Mouse (Mus musculus) neural tube, embryonic 11.5 days (tissue): ENCODE measurements around the gene Slc2a9. TPM values are rescaled to one million over a fixed set of nuclear protein-coding genes. Genes with fewer than 3 reads are reported as not detected.

Experiments
- ATAC-seq: fragments of 200-750 bp; cut with Nextera tagmentation; 2 replicates; pipeline ENCODE4 v1.8.0; 2017; ENCODE audit warnings: moderate number of reproducible peaks, mild to moderate bottlenecking, moderate TSS enrichment, moderate library complexity; ENCODE audit not compliant: insufficient read depth, low FRiP score, low TSS enrichment
- DNase-seq: peaks from one replicate; pipeline ENCODE4 v3.0.0-alpha.2; 2015; ENCODE audit warnings: low spot score
- H3K27ac ChIP-seq: fragments of 300-500 bp; sonication (generic); 2 replicates; pipeline ENCODE4 v1.5.1; 2014; ENCODE audit warnings: low read depth, mild to moderate bottlenecking, low read length
- H3K27me3 ChIP-seq: fragments of 300-500 bp; sonication (generic); 2 replicates; pipeline ENCODE4 v1.6.1; 2014; ENCODE audit warnings: mild to moderate bottlenecking, low read length, mixed read lengths; ENCODE audit not compliant: control insufficient read depth, insufficient read depth
- H3K36me3 ChIP-seq: fragments of 300-500 bp; sonication (generic); 2 replicates; pipeline ENCODE4 v1.6.1; 2014; ENCODE audit warnings: mild to moderate bottlenecking, low read length, moderate library complexity, mixed read lengths; ENCODE audit not compliant: control insufficient read depth, insufficient read depth
- H3K4me1 ChIP-seq: fragments of 300-500 bp; sonication (generic); 2 replicates; pipeline ENCODE4 v1.6.1; 2014; ENCODE audit warnings: low read length, mixed read lengths; ENCODE audit not compliant: control insufficient read depth, insufficient read depth
- H3K4me2 ChIP-seq: fragments of 300-500 bp; sonication (generic); 2 replicates; pipeline ENCODE4 v1.6.1; 2014; ENCODE audit warnings: low read depth, mild to moderate bottlenecking, moderate library complexity
- H3K4me3 ChIP-seq: fragments of 300-500 bp; sonication (generic); 2 replicates; pipeline ENCODE4 v1.5.1; 2014; ENCODE audit warnings: low read depth, low read length
- H3K9ac ChIP-seq: fragments of 300-500 bp; sonication (generic); 2 replicates; pipeline ENCODE4 v1.6.1; 2014; ENCODE audit warnings: mild to moderate bottlenecking, low read length
- H3K9me3 ChIP-seq: fragments of 300-500 bp; sonication (generic); 2 replicates; pipeline ENCODE4 v1.6.1; 2016; ENCODE audit warnings: low read length; ENCODE audit not compliant: control insufficient read depth
- WGBS: fragments of 180-500 bp; shearing (Covaris S2); extraction: QIAGEN DNeasy Blood & Tissue Kit; methylation state at CpG from one replicate; pipeline ENCODE4 v1.1.7; 2014; 5-methylcytosine and 5-hydroxymethylcytosine counted together
- polyA plus RNA-seq: library from polyadenylated mRNA; unstranded; fragments of >200 nt; fragmentation: Nextera tagmentation; extraction: Ambion mirVana; gene quantifications from 2 replicates; pipeline ENCODE4 v1.2.1, GENCODE M21; 2014

Gene Slc2a9
- polyA plus RNA-seq, 1 experiment from 2014 or later, result 0.77 TPM

DNA sequence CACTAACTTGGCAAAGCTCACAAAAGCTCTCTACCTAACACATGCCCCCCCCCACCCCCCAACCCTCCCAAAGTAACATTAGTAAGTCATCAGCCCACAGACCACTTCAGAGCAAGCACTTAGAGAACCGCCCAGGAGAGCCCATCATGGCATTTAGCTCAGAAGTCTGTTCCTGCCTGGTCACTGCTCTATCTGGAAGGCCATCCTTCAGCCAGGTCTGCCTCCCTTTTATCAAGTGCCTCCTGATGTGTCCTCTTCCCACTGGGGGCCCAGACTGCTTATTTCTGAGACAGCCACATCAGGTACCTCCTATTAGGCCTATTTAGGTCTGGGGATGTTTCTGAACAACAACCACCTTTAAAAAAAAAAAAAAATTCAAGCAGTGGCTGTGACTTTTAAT, 38.0 kb upstream of the Slc2a9 start:
- WGBS, result 91% methylated on average over 1 of the region's 1 CpGs
- no peak overlapping the region for H3K9ac ChIP-seq
- H3K4me1 ChIP-seq, result no peaks in the 10 kb centered on the region
- no peak overlapping the region for H3K4me3 ChIP-seq
- peaks cover 23% of the 10 kb centered on the region for H3K36me3 ChIP-seq
- no peak overlapping the region for H3K27ac ChIP-seq
- no peak overlapping the region for H3K4me2 ChIP-seq
- no peaks in the 10 kb centered on the region for H3K9me3 ChIP-seq
- ATAC-seq (no peak), DNase-seq (no peak)
- H3K27me3 ChIP-seq, result no peaks in the 10 kb centered on the region

DNA sequence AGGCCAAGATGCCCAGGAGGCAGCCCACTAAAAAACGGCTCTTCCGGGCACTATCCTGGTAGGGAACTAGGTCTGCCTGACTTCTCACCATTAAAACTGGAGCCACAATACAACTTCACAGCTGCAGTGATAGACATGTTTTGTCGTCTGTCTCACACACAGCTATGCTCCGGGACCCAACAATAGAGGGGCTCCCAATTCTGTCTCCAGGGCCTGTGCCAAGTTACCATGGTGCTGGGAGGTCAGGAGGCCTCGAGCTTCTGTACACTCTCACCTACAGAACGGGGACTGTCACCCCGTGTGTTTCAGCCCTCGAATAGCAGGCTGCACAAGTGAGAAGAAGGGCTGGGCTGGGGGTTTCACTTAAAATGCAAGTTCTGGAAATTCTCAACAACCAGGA, 35.6 kb upstream of the Slc2a9 start:
- Histone ChIP-seq H3K9me3 (no peaks in the 10 kb centered on the region), H3K9ac (no peak overlapping the region), H3K36me3 (peaks cover 24% of the 10 kb centered on the region), H3K27ac (no peak overlapping the region), H3K4me1 (no peaks in the 10 kb centered on the region), H3K4me2 (no peak overlapping the region), H3K4me3 (no peak overlapping the region), H3K27me3 (no peaks in the 10 kb centered on the region)
- no peak for DNase-seq
- 90% methylated on average over 8 of the region's 8 CpGs for WGBS
- no peak for ATAC-seq

DNA sequence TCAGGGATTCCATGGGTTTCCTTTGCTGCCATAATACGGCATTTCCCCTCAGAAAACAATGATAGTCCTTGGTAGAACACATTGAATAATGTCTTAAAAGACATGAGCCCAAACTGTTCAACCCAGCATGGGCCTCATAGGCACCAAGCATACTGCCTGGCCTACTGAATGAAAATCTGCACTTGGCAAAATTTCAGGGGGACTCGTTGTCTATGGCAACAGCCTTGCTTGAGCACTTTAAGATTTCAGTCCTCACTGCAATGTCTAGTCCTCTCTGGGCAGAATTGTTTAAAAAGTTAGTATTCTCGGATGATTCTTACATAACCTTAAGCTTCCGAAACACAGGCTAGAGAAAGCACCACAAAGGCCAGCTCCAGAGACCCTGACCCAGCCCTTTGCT, 34.9 kb upstream of the Slc2a9 start:
- WGBS, result 91% methylated on average over 4 of the region's 4 CpGs
- Histone ChIP-seq H3K4me3 (no peak overlapping the region), H3K9me3 (no peaks in the 10 kb centered on the region), H3K27me3 (no peaks in the 10 kb centered on the region), H3K36me3 (peaks cover 23% of the 10 kb centered on the region), H3K4me1 (no peaks in the 10 kb centered on the region), H3K27ac (no peak overlapping the region), H3K4me2 (no peak overlapping the region), H3K9ac (no peak overlapping the region)
- ATAC-seq, result no peak
- DNase-seq, result no peak

DNA sequence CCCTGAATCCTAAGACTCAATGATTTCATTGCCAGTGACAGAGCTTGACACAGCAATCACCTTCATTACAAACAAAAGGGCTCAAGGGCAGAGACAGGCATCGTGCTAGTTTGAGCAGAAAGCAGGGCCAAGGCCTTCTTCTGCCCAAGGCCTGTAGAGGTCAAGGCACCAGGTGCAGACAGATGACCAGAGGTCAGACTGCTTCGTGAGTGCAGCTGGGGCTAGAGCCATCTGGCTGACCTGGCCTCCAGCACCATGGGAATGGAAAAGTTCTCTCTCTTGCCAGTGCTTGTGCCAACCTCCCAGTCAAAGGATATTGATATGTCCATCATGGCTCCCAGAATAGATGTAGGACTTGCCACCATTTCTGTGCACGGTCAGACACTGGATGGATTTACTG, 33.9 kb upstream of the Slc2a9 start:
- H3K9me3 ChIP-seq, result no peaks in the 10 kb centered on the region
- H3K36me3 ChIP-seq, result peaks cover 29% of the 10 kb centered on the region
- ATAC-seq (no peak), DNase-seq (no peak)
- no peak overlapping the region for H3K4me2 ChIP-seq
- 88% methylated on average over 3 of the region's 3 CpGs for WGBS
- H3K9ac ChIP-seq, result no peak overlapping the region
- H3K27ac ChIP-seq, result no peak overlapping the region
- no peak overlapping the region for H3K4me3 ChIP-seq
- no peaks in the 10 kb centered on the region for H3K4me1 ChIP-seq
- no peaks in the 10 kb centered on the region for H3K27me3 ChIP-seq

DNA sequence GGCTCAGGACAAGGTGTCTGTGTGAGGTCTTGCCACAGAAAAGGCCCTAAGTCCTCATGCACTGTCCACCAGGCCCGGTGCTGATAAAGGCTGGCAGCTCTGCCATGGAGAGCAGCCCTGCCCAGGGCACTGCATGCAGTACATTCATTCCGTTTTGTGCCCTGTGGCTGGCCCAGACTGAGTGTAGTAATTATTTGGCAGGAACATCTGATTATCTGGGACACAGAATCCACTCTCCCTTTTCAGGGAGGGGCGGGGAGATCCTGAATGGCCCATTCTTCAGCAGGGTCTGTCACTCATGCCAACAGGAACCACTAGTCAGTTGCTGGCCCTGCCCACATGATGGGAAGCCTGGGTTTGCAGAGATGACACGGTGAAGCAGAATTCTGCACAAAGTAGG, 29.1 kb upstream of the Slc2a9 start:
- Histone ChIP-seq H3K36me3 (peaks cover 35% of the 10 kb centered on the region), H3K9me3 (no peaks in the 10 kb centered on the region), H3K4me2 (no peak overlapping the region), H3K27ac (no peak overlapping the region), H3K9ac (no peak overlapping the region), H3K4me1 (no peaks in the 10 kb centered on the region), H3K4me3 (no peak overlapping the region), H3K27me3 (no peaks in the 10 kb centered on the region)
- ATAC-seq (no peak), DNase-seq (no peak)
- 90% methylated on average over 4 of the region's 4 CpGs for WGBS

DNA sequence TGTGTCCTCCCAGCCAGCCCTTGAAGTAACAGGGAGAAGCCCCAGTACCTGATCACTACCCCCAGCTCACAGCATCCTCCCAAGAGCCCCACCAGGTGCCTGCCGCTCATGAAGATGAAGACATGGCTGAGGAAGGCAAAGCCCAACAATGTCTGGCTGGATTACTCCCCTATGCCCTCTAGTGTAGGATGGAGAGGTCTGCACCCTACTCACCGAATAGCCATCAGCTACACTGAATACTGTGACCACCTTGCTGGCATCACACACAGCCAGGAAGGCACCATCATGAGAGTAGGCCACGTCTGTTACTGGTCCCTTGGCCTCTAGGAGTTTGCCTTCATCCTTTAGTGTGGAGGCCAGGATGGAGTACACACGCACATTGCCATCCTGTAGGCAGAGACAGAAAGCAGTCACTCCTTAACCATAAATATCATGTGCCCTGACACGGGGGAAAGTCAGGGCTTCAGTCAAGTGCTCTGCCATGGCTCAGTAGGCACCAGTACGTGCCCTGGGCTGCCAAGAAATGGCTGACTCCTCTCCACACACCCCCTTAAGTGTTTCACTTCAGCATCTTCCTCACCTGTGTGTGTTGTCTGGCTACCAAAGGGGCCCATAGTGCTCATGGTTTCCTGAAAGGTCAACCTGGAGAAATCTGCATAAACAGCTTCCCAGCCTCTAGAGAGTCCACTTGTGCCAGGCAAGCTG, 26.9 kb upstream of the Slc2a9 start:
- ATAC-seq, result peak; percentile 53; the same call in 1 of the 2 replicates
- no peaks in the 10 kb centered on the region for H3K27me3 ChIP-seq
- H3K36me3 ChIP-seq, result peaks cover 25% of the 10 kb centered on the region
- no peak overlapping the region for H3K4me3 ChIP-seq
- H3K27ac ChIP-seq, result no peak overlapping the region
- H3K9me3 ChIP-seq, result no peaks in the 10 kb centered on the region
- H3K4me2 ChIP-seq, result no peak overlapping the region
- no peaks in the 10 kb centered on the region for H3K4me1 ChIP-seq
- H3K9ac ChIP-seq, result no peak overlapping the region
- DNase-seq, result peak; percentile 28
- 84% methylated on average over 6 of the region's 6 CpGs for WGBS

DNA sequence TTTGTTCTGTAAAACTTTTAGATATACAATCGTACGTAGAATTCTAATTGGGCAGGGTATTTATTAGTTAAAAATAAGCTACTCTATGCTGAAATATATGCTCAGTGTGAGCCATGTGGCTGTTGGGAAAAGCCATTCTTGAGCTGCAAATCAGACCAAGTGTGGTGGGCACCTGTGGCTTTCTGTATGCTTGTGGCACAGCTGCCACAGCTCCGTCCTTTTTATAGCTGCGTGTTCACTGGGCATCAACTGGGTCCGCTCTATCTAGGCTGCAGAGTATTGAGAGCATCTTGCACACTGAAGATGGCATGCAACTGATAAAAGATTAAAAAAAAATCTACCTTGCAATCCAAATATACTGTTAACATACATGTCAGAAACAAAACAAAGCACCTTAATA, 20.0 kb upstream of the Slc2a9 start:
- WGBS, result 94% methylated on average over 5 of the region's 5 CpGs
- no peak overlapping the region for H3K4me3 ChIP-seq
- no peaks in the 10 kb centered on the region for H3K9me3 ChIP-seq
- ATAC-seq, result no peak
- no peak overlapping the region for H3K4me2 ChIP-seq
- no peak overlapping the region for H3K9ac ChIP-seq
- no peak for DNase-seq
- H3K27ac ChIP-seq, result no peak overlapping the region
- H3K27me3 ChIP-seq, result no peaks in the 10 kb centered on the region
- peaks cover 4% of the 10 kb centered on the region; the same call in 1 of the 2 replicates for H3K36me3 ChIP-seq
- no peaks in the 10 kb centered on the region for H3K4me1 ChIP-seq

DNA sequence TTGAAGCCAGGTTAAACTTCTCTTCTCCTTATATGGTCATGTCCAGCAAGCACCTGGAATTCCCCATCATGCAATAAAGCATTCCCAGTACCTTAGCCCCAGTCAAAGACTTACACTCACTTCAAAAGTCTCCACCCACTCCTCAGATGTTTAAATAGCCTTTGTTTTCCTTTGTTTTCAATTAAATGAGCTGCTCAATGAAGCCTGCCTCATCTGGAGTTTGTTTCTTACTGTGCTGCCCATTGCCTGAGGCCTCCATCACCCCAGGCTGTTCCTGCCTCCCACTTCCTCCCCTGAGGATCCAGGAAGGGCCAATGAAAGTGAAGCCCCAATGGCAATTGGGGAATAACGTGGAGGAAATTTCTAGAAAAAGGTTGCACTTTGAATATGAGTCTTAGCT, 17.9 kb upstream of the Slc2a9 start:
- H3K27me3 ChIP-seq, result no peaks in the 10 kb centered on the region
- no peak overlapping the region for H3K4me2 ChIP-seq
- no peak overlapping the region for H3K27ac ChIP-seq
- H3K4me3 ChIP-seq, result no peak overlapping the region
- no peak for ATAC-seq
- H3K9me3 ChIP-seq, result no peaks in the 10 kb centered on the region
- WGBS, result 45% methylated on average over 1 of the region's 1 CpGs
- no peak for DNase-seq
- no peak overlapping the region for H3K9ac ChIP-seq
- no peaks in the 10 kb centered on the region for H3K4me1 ChIP-seq
- no peaks in the 10 kb centered on the region for H3K36me3 ChIP-seq

DNA sequence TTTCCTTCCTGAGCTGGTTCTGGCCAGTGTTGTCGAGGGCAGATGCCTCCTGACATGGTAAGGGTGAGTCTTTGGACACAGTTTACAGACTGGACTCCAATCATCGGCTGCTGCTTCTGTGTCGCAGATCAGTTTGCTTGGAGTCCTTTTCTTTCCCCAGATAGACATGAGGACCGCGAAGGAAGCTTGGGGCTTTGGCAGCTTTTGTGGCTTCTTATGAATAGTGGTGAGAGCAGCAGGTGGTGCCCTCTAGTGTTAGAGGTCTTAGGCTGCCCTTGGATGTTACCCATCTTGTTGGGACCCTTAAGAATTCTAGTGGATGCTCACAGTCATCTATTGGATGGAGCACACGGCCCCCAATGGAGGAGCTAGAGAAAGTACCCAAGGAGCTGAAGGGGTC, 13.3 kb upstream of the Slc2a9 start:
- H3K9me3 ChIP-seq, result no peaks in the 10 kb centered on the region
- H3K27me3 ChIP-seq, result no peaks in the 10 kb centered on the region
- H3K27ac ChIP-seq, result no peak overlapping the region
- no peak overlapping the region for H3K9ac ChIP-seq
- 62% methylated on average over 6 of the region's 6 CpGs for WGBS
- H3K4me2 ChIP-seq, result no peak overlapping the region
- H3K36me3 ChIP-seq, result no peaks in the 10 kb centered on the region
- no peaks in the 10 kb centered on the region; the same call in 1 of the 2 replicates for H3K4me1 ChIP-seq
- no peak overlapping the region for H3K4me3 ChIP-seq
- ATAC-seq (no peak), DNase-seq (peak; percentile 43)
